Mouse (Mus musculus): ENCODE results near the gene Rex1bd.
A peak's percentile ranks its signal among the peaks of the same experiment; 100 is the strongest.

DNA sequence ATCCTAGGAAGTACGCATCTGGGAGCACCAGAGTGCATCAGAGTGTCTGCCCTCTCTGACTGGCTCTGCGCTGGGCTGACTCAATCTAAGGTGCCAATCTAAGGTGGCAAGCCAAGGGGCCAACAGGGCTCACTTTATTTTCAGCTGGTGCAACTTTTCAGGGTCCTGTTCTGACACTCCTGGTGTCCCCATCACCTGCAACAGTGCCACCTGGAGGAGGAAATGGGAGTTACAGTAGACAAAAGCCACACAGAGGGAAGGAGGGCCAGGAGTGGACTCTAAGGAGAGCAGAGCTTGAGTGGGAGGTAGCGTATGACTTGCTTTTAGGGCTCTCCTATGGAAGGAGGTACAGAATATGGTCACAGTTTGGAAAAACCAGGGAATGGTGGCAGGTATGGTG is 1.7 kb downstream of the Rex1bd start:
- TF ChIP-seq CTCF (IDR thresholded peaks at IDR 0.05; ENCODE audit: extremely low read depth, insufficient read depth, low read length) (peak; percentile 77), POLR2A (IDR thresholded peaks at IDR 0.05; ENCODE audit: extremely low read depth, insufficient read depth, low read length) (no peak)
